Mouse (Mus musculus) lung, postnatal 4 days (tissue): ENCODE measurements around the gene Mast4.

Experiments
- DNase-seq, 2 experiments: peaks; one replicate each; pipeline ENCODE4 v3.0.0; 2021

Gene Mast4

GRCm38 (mm10) chr13:102779275-102779674, 555.0 kb downstream of the Mast4 start:
- no peak for DNase-seq

DNA sequence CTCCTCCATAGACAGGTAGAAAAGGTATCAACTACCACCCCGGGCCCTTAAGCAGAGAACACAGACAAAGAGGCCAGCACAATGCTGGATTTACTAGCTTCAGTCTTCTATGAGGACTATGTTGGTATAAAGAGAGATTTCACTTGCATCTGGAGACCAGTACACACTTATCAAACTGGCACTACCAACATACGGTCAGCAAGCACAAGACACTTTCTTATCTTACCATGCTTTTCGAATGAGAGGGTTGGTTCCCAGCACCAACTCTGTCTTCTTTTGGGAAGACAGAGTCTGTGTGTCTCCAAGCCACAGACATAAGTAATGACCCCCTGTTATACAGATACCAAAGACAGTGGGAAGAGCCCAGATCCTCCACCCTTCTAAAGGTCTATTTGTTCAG, 555.4 kb downstream of the Mast4 start:
- DNase-seq: no peak

DNA sequence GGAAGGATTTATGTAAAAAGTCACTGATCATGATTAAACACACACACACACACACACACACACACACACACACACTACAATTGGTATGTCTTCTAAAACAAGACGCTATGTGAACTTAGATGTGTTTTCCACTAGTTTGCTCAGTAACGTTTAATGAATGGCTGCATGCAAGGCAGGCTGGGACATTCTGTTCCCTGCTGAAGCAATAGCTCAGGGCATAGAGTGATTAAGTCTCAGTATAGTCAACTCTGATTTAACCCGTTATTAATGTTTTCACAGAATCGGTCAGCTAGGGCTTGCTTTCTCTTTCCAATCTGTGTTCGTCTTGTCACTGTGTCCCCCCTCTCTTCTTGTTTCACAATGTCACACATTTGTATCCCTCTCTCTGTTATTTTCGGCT, 558.8 kb downstream of the Mast4 start:
- DNase-seq: no peak

DNA sequence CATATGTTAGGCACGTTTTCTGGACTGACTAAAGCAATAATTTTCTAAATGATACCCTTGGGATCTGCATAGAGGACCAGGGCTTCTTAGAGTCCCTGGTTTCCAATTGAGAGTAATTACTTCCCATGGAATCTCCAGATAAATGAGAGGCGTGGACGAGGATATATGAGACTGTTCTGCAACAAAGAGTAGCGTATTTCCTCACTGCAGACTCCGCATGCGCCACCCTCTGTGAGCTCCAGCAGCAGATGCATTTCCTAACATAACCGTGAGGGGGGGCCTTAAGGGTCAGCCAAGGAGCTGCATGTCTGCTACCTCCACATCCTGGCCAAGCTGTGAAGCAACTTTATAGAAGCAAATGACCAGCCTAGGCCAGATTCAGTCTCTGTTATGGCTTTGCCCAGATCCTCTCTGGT, 559.5 kb downstream of the Mast4 start:
- DNase-seq: peak; percentile 13 to 36

DNA sequence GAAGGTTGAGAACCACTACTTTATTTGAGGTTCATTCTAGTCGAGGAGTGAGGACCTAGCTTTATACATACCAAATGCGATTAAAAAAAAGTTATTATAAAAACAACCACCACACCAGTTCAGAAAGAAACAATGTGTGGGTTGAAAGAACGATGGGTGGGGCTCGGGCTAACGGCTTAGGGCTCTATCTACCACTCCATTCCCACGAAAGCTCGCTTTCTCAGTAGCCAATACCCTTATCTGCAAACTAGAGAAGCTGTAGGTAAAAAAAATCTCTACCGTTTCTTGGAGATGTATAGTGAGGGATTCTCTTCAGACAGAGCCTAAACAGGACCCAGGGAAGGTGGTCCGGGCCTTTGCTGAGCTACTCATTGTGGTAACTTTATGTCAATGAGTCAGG, 561.1 kb downstream of the Mast4 start:
- DNase-seq: no peak

- peak in 1 of 2 experiments; percentile 34 for DNase-seq
These were observed 564.1 kb downstream of the Mast4 start for GRCm38 (mm10) chr13:102770194-102770593.

DNA sequence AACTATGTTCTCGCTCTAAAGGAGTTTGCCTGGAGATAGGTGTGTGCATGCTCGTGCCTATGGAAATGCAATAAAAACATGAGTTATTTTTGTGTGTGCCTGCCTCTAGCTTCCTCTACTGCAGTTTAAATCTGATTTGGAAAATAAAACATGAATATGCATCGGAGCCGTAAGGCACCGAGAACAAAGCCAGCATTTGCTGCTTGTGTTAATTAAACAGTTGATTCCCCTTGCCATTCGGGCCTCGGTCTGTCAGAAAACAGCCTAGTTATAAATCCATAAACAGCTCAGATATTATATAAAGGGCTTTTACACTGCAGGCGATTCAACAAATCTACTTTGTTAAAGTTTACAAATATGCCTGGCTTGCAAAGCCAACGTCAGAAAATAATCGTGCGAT, 565.8 kb downstream of the Mast4 start:
- DNase-seq: no peak

DNA sequence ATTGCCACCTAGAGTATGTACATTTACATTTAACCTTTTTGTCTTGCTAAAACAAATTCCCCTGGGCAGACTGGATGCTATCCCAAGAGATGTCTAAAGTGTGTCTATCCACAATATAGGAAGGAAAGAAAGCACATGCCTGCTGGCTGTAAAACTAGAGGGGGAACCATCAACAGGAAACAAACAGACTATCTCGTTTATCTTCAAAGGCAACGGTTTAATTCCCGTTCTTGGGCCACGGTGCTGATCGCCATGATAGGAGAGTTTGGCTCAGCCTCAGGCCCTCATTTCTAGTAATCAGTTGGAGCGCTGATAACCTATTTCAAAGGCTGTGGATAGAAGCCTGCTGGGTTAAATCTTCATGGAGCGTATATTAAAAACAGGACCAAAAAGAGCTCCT, 567.2 kb downstream of the Mast4 start:
- no peak for DNase-seq

DNA sequence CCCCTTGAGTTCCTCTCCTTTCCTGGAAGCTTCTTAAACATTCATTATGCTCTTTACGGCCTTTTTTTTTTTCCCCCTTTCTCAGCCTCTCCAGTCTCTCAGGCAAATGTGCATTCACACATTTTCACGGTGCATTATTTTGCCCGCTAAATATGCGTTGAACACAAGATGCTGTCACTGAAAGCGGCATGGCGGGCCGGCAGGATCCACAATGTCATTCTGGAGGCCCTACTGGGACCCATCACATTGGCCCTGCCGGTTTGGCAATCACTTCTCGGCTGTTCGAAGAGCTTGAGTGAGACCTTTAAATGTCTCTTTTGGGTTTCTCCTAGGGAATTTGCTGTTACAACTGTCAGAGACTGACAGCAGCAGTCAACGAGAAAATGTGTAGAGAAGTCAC, 569.1 kb downstream of the Mast4 start:
- no peak for DNase-seq

GRCm38 (mm10) chr13:102764218-102764617, 570.1 kb downstream of the Mast4 start:
- DNase-seq: no peak

GRCm38 (mm10) chr13:102762203-102762602, 572.1 kb downstream of the Mast4 start:
- DNase-seq: no peak

DNA sequence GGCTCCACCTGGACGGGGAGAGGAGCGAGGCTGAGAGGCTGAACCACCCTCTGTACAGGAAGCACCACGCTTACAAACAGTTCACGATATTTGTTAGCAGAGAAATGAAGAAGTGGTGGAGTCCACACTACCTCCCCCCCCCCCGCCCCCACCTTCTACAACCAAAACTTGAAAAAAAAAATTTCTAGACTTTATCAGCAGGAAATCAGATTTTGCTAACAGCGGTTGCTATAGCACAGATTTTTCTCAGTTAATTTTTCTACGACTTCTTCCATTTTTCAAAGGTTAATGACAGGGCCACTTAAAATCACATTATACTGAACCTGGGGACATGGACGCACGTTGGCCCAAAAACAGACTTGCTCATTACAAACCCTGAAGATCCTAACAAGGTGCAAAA, 572.9 kb downstream of the Mast4 start:
- no peak for DNase-seq

DNA sequence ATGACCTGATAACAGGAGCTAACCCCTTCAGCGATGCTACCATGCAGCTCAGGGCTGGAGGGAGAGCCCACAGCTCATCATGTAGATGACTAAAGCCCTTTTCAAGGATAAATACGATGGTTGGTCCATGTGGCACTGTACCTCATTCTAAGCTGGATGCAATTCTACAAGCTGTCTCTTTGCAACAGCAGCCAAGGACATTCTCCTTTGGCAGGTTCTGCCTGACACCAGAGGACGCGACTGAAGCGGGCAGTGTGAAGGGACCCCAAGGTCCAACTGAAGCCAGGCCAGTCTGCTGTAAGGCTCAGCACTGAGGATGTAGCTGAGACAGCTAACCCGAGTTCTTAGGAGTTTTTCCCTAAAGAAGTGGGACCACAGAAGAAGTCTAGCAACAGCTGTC, 576.3 kb downstream of the Mast4 start:
- DNase-seq: no peak

DNA sequence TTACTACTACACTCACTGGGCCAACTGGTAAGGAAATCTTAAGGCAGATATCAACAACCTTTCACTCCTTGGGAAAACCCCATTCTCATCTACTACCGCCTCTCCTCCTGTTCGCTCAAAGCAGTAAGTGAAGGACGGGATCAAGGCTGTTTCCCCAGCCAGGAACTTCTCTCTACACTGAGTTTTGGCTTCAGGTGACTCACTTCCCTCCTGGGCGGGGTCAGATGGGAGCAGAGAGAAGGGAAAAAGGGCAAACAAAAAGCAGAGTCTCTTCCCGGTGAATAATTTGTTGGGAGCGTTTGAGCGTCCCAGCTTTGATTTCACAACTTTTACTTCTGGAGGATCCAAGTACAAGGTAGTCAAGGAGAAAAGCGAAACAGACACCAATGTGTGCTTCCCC, 578.2 kb downstream of the Mast4 start:
- DNase-seq: no peak

- DNase-seq: no peak
These were observed 579.2 kb downstream of the Mast4 start for GRCm38 (mm10) chr13:102755124-102755523.

GRCm38 (mm10) chr13:102753714-102754556, 580.4 kb downstream of the Mast4 start:
- no peak for DNase-seq

GRCm38 (mm10) chr13:102749891-102750290, 584.4 kb downstream of the Mast4 start:
- no peak for DNase-seq

DNA sequence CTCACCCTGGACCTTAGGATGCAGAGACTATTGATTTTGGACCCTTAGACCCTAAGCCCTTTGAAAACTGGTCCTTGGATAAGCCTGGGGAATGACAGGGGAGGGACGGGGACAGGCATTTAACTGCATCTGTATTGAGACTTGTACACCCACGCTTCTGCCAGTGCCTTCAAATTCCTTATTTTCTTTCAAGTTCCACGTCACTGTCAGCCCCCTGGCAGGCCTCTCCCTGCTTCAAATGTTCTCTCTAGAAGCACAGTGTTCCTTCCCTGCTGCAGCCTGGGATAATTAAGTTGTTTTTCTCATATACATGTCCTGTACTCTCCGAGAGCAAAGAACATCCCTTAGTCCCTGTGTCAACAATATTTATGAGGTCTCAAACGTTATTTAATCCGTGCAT, 585.1 kb downstream of the Mast4 start:
- DNase-seq: no peak

DNA sequence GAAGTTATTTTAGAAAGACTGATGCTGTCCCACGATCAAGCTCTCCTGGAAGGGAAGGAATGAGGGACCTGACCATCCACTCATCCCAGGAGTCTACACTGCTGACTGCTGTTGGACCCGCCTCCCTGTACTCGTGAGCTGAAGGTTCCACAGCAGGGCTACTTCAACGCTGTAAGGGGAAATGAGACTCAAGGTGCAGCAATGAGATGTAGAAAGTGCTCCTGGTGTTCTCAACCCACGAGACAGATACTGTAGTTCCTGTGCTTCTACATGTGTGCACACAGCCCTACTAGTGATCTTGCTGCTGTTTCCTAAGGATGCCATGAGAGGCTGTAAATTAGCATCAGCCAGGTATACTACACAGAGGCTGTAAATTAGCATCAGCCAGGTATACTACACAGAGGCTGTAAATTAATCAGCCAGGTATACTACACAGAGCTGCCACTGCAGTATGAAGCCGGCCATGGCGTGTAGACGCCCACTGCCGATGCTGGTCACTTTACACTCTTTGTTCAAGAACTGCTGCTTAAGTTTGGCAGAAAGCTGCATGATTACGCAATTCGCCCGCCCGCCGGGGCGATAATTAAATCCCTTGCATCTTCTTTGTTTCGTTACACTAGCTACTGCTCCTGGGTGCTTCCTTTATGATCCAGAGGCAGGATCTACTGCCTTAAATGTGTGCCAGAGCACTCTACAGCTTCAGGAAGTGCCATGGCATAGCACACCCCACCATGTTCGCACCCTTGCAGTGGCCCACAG, 587.3 kb downstream of the Mast4 start:
- DNase-seq: peak in 1 of 2 experiments; percentile 51

DNA sequence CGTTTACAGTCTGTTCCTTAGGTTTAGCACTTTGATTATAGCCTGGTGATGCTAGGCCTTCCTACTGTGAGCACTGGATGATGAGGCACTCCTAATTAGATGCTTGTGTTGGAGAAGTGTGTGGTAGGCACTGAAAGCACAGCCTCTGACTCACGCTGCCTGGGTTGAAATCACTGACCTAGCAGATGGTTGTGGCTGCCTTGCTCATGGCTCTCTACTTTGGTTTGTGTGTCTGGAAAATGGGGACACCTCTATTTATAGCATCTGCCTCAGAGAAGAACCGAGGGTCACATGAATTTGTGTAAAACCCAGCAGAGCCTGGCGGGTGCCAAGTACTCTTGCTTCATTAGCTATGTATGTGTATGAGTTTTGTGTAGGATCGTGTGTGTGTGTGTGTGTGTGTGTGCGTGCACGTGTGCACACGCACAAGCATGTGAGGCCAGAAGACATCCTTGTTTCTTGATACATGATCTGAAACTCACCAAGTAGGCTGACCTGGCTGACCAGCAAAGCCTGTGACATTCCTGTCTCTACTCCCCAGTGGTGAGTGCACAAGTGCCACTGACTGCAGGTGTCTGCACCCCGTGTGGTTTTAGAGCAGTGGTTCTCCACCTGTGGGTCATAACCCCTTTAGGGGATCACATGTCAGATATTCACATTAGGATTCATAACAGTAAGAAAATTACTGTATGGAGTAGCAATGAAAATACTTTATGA, 588.5 kb downstream of the Mast4 start:
- no peak for DNase-seq

- DNase-seq: no peak
These were observed 589.1 kb downstream of the Mast4 start for GRCm38 (mm10) chr13:102745270-102745600.

DNA sequence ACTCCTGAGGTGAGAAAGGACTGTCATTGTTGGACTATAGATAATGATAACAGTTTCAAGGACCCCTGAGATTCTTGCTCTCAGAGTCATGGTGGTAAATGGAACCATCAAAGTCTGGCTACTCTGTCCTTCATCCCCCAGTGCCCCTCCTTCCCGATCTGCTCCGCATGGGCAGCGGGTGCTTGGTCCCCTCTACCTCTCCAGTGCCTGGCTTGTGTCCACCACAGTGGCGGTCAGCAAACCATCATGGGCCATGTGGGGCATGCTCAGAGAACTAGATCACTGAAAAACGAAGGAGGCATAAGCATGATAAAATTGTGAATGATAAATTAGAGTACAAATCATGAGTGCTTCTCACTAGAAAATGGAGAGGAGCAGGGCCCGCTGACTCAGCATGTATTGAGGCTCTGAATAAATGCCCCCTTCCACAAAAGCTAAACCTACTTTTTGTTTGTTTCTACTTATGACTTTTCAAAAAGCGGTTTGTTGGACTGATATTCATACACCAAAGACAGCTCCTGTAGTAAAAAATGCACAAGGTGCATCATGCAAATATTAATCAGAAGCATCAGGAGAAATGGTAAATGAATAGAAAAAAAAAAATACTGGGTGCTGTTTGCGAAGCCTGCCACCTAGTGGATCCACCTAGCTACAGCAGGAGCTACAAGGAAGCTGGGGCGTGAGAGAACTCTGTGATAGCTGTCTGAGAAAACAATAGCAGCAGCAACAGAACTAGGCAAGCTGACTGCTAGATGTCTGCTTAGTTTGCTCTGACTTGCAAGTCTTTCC, 589.6 kb downstream of the Mast4 start:
- DNase-seq: peak; percentile 49 to 74
